Mouse (Mus musculus): ENCODE data around the gene Mdp1.

- TF ChIP-seq CTCF (IDR thresholded peaks at IDR 0.05; ENCODE audit: low read depth, low read length) (no peak), POLR2A (IDR thresholded peaks at IDR 0.05; ENCODE audit: extremely low read depth, insufficient read depth, low read length) (no peak)
Measured at GRCm38 (mm10) chr14:55608339-55608738, 52.0 kb downstream of the Mdp1 start.

Data from liver, adult 2 months (tissue).